Mouse (Mus musculus): Measurements from ENCODE around the gene Vcam1.

- TF ChIP-seq CTCF (IDR thresholded peaks at IDR 0.05; ENCODE audit: low read depth), result no peak
- TF ChIP-seq EP300 (IDR thresholded peaks at IDR 0.05; ENCODE audit: low read depth), result 0 out of 2 replicates have a peak, but pooled peaks have one; percentile 16
Measured at GRCm38 (mm10) chr3:116117046-116117445, 12.4 kb downstream of the Vcam1 start.
